Mouse (Mus musculus) forebrain, postnatal 0 days (tissue): ENCODE data around the gene Clip2. TPM values are rescaled to one million over a fixed set of nuclear protein-coding genes. Genes with fewer than 3 reads are reported as not detected.

Experiments used
- ATAC-seq: fragments of 200-750 bp; cut with Nextera tagmentation; 2 replicates; pipeline ENCODE4 v1.8.0; 2017; ENCODE audit warnings: mild to moderate bottlenecking, moderate library complexity
- DNase-seq: peaks from one replicate; pipeline ENCODE4 v3.0.0-alpha.2; 2015
- H3K27ac ChIP-seq: fragments of 300-500 bp; sonication (generic); 2 replicates; pipeline ENCODE4 v1.5.1; 2014; ENCODE audit warnings: low read depth, mild to moderate bottlenecking, antibody characterized with exemption, low read length, moderate library complexity, mixed read lengths
- H3K27me3 ChIP-seq: fragments of 300-500 bp; sonication (generic); 2 replicates; pipeline ENCODE4 v1.6.1; 2014; ENCODE audit warnings: mild to moderate bottlenecking, low read length, mixed read lengths; ENCODE audit not compliant: insufficient read depth
- H3K36me3 ChIP-seq: fragments of 300-500 bp; sonication (generic); 2 replicates; pipeline ENCODE4 v1.6.1; 2014; ENCODE audit warnings: mild to moderate bottlenecking, moderate library complexity; ENCODE audit not compliant: insufficient read depth
- H3K4me1 ChIP-seq: fragments of 300-500 bp; sonication (generic); 2 replicates; pipeline ENCODE4 v1.6.1; 2014; ENCODE audit warnings: antibody characterized with exemption; ENCODE audit not compliant: insufficient read depth
- H3K4me2 ChIP-seq: fragments of 300-500 bp; sonication (generic); 2 replicates; pipeline ENCODE4 v1.6.1; 2014; ENCODE audit warnings: low read depth, mild to moderate bottlenecking, moderate library complexity
- H3K4me3 ChIP-seq: fragments of 300-500 bp; sonication (generic); 2 replicates; pipeline ENCODE4 v1.5.1; 2014; ENCODE audit warnings: low read depth, low read length, mixed read lengths
- H3K9ac ChIP-seq: fragments of 300-500 bp; sonication (generic); 2 replicates; pipeline ENCODE4 v1.6.1; 2014; ENCODE audit warnings: mild to moderate bottlenecking
- H3K9me3 ChIP-seq: fragments of 300-500 bp; sonication (generic); 2 replicates; pipeline ENCODE4 v1.6.1; 2016; ENCODE audit warnings: low read length
- CTCF ChIP-seq: sonication (generic); IDR thresholded peaks from 2 replicates; pipeline ENCODE4 v1.5.1; 2016; ENCODE audit warnings: antibody characterized with exemption, control low read depth, low read depth
- WGBS: fragments of 180-500 bp; shearing (Covaris S2); extraction: QIAGEN DNeasy Blood & Tissue Kit; methylation state at CpG from one replicate; pipeline ENCODE4 v1.1.7; 2014; 5-methylcytosine and 5-hydroxymethylcytosine counted together
- polyA plus RNA-seq: library from polyadenylated mRNA; unstranded; fragments of >200 nt; fragmentation: Nextera tagmentation; extraction: Ambion mirVana; gene quantifications from 2 replicates; pipeline ENCODE4 v1.2.1, GENCODE M21; 2015
- total RNA-seq: library from RNA; depleted of rRNA; stranded (reverse); fragments of >200 nt; gene quantifications from 2 replicates; pipeline ENCODE4 v1.2.3, GENCODE M21; 2014

The Clip2 gene
- total and polyA plus RNA-seq, 2 experiments from 2014 or later: 14.5 to 162 TPM

- WGBS: 94% methylated on average over 15 of the region's 15 CpGs
- Histone ChIP-seq H3K4me1 (no peaks in the 10 kb centered on the region; the same call in 1 of the 2 replicates), H3K36me3 (peaks cover 25% of the 10 kb centered on the region), H3K27me3 (no peaks in the 10 kb centered on the region), H3K9ac (no peak overlapping the region), H3K4me2 (no peak overlapping the region), H3K9me3 (no peaks in the 10 kb centered on the region), H3K4me3 (no peak overlapping the region), H3K27ac (no peak overlapping the region)
- ATAC-seq (no peak), DNase-seq (no peak)
- TF ChIP-seq CTCF: peak; percentile 45
These were observed 26.1 kb downstream of the Clip2 start for GRCm38 (mm10) chr5:134525971-134526711.

- H3K4me2 ChIP-seq: no peak overlapping the region
- H3K36me3 ChIP-seq: peaks cover 31% of the 10 kb centered on the region
These were observed 28.5 kb downstream of the Clip2 start for GRCm38 (mm10) chr5:134523728-134524127.

DNA sequence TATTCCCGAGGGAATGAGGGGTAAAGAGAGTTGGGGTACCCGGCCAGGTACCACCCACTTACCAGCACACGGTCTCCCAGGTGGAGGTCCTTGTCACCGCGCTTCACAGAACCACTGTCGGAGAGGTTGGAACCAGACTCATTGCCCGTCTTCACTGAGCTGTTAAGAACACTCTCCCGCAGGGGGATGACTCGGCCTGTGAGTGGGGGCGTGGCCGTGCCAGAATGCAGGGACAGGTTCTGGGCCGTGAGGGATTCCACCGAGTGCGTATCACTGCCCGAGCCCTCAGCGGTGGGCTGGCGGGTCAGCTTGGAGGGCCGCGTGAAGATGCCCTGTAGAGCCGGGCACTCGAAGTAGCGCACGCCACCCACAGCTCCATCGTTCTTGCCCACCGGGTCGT, 29.7 kb downstream of the Clip2 start:
- 95% methylated on average over 26 of the region's 26 CpGs for WGBS
- Histone ChIP-seq H3K36me3 (peaks cover 35% of the 10 kb centered on the region), H3K4me2 (no peak overlapping the region), H3K4me1 (no peaks in the 10 kb centered on the region), H3K27me3 (no peaks in the 10 kb centered on the region), H3K9ac (no peak overlapping the region), H3K27ac (no peak overlapping the region), H3K4me3 (no peak overlapping the region), H3K9me3 (no peaks in the 10 kb centered on the region)
- ATAC-seq: no peak
- DNase-seq: no peak
- no peak for TF ChIP-seq CTCF

More at GRCm38 (mm10) chr5:134523728-134524127, 28.5 kb downstream of the Clip2 start:
- no peak for TF ChIP-seq CTCF
- no peak overlapping the region for H3K27ac ChIP-seq
- no peaks in the 10 kb centered on the region for H3K27me3 ChIP-seq
- no peak overlapping the region for H3K4me3 ChIP-seq
- H3K9me3 ChIP-seq: no peaks in the 10 kb centered on the region
- DNase-seq (no peak), ATAC-seq (no peak)
- H3K9ac ChIP-seq: no peak overlapping the region
- H3K4me1 ChIP-seq: no peaks in the 10 kb centered on the region; the same call in 1 of the 2 replicates
- 89% methylated on average over 5 of the region's 5 CpGs for WGBS

DNA sequence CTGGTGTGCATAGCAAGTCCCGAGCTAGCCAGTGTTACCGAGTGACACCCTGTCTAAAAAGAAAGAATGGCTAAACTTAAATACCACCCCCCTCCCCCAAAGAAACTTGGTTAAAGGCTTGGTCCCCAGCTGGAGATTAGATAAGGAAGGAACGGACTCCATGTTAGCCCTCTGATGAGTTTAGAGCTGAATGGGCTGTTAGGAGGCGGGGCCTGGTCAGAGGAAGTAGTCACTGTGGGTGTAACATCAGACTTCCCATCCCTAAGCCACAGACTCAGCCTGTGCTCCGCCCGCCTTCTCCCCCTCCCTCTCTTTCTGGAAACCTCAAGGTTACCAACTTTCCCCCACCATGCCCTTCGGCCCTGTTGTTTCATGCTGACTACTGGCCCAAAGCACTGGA, 30.4 kb downstream of the Clip2 start:
- H3K9ac ChIP-seq: no peak overlapping the region
- no peak for TF ChIP-seq CTCF
- no peaks in the 10 kb centered on the region for H3K9me3 ChIP-seq
- H3K4me3 ChIP-seq: no peak overlapping the region
- no peaks in the 10 kb centered on the region for H3K4me1 ChIP-seq
- no peak overlapping the region for H3K27ac ChIP-seq
- peaks cover 42% of the 10 kb centered on the region for H3K36me3 ChIP-seq
- WGBS: 96% methylated on average over 7 of the region's 7 CpGs
- H3K27me3 ChIP-seq: no peaks in the 10 kb centered on the region
- ATAC-seq (no peak), DNase-seq (no peak)
- no peak overlapping the region for H3K4me2 ChIP-seq

DNA sequence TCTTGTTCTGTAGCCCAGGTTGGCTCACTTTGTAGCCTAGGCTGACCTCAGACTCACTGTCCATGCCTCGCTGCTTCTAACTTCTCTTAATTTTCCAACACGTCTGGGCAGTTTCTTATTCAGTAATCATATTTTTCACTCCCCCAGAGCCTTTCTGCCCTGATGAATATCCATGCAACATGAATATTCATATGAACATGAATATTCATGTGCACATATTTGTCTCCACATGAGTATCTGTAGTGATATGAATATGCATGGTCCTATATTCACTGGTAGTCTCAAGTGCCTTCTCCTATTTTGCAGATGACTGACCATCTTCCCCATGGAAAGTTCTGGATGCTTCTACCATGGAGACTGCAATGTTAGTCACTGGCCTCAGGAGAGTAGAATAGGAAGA, 31.1 kb downstream of the Clip2 start:
- no peaks in the 10 kb centered on the region for H3K27me3 ChIP-seq
- no peak overlapping the region for H3K4me2 ChIP-seq
- no peaks in the 10 kb centered on the region for H3K9me3 ChIP-seq
- no peak overlapping the region for H3K27ac ChIP-seq
- no peak overlapping the region for H3K9ac ChIP-seq
- H3K4me3 ChIP-seq: no peak overlapping the region
- ATAC-seq (peak; percentile 78), DNase-seq (no peak)
- TF ChIP-seq CTCF: no peak
- WGBS: 36% methylated on average over 2 of the region's 2 CpGs
- peaks cover 46% of the 10 kb centered on the region for H3K36me3 ChIP-seq
- no peaks in the 10 kb centered on the region for H3K4me1 ChIP-seq

DNA sequence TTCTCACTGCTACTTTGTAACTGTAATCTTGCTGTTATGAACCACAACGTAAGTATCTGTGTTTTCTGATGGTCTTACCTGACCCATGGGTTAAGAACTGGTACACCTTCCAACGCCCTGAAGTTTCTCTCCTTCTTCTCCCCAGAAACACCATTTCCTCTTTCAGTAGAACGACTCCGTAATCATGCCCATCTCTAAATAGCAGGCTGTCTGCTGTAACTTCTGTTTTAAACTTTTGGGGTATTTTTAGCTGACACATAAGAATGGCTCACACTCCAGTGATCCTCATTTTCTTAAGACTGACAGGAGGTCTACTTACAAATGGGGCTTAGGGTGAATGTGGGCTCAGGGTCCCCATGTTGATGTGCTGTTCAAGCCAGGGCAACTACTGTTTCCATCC, 32.1 kb downstream of the Clip2 start:
- Histone ChIP-seq H3K4me1 (no peaks in the 10 kb centered on the region), H3K4me2 (no peak overlapping the region), H3K27ac (no peak overlapping the region), H3K9ac (no peak overlapping the region), H3K9me3 (no peaks in the 10 kb centered on the region), H3K27me3 (no peaks in the 10 kb centered on the region), H3K36me3 (peaks cover 52% of the 10 kb centered on the region), H3K4me3 (no peak overlapping the region)
- DNase-seq (no peak), ATAC-seq (no peak)
- no peak for TF ChIP-seq CTCF
- 87% methylated on average over 4 of the region's 4 CpGs for WGBS

DNA sequence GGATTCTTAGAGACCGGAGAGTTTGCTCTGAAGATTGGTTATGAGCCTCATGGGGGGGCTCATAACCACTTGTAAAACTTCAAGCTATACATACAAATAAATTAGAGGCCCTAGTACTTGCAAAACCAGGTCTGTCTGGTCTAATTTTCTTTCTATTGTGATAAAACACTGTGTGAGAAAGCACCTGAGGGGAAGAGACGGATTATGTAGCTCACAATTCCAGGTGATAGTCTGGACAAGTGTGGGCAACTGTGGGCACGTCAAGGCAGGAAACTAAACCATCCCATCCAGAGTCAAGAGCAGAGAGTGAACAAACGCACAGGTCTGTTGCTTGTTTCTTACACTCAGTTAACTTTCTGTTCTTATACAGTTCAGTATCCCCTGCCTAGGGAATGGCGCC, 32.8 kb downstream of the Clip2 start:
- DNase-seq (no peak), ATAC-seq (no peak)
- no peaks in the 10 kb centered on the region for H3K27me3 ChIP-seq
- TF ChIP-seq CTCF: no peak
- H3K4me1 ChIP-seq: no peaks in the 10 kb centered on the region
- no peak overlapping the region for H3K9ac ChIP-seq
- peaks cover 59% of the 10 kb centered on the region for H3K36me3 ChIP-seq
- 97% methylated on average over 5 of the region's 5 CpGs for WGBS
- H3K4me3 ChIP-seq: no peak overlapping the region
- no peaks in the 10 kb centered on the region for H3K9me3 ChIP-seq
- no peak overlapping the region for H3K27ac ChIP-seq
- no peak overlapping the region for H3K4me2 ChIP-seq
